Mouse (Mus musculus) spleen, postnatal 10 days (tissue): ENCODE measurements around the gene Dhx36.

ENCODE experiments used
- DNase-seq, 2 experiments: peaks; one replicate each; pipeline ENCODE4 v3.0.0; 2021 to 2022; ENCODE audit warnings: low spot score in 2 of 2

Gene Dhx36

GRCm38 (mm10) chr3:62418387-62419138 is 88.2 kb downstream of the Dhx36 start:
- no peak for DNase-seq
